Mouse (Mus musculus) olfactory bulb, adult 2 months (tissue): Measurements from ENCODE around the gene Fkbp6. TPM values are rescaled to one million over a fixed set of nuclear protein-coding genes. Genes with fewer than 3 reads are reported as not detected.

Experiments
- H3K27ac ChIP-seq: fragments of 200-500 bp; 2 replicates; pipeline ENCODE4 v1.5.1; 2012; ENCODE audit warnings: low read depth, low read length; ENCODE audit not compliant: insufficient read depth
- H3K4me1 ChIP-seq: fragments of 200-500 bp; 2 replicates; pipeline ENCODE4 v1.6.1; 2012; ENCODE audit warnings: low read length; ENCODE audit not compliant: control insufficient read depth, insufficient read depth
- H3K4me3 ChIP-seq: fragments of 200-500 bp; 2 replicates; pipeline ENCODE4 v1.5.1; 2012; ENCODE audit warnings: mild to moderate bottlenecking, low read depth, low read length, moderate library complexity; ENCODE audit not compliant: insufficient read depth
- CTCF ChIP-seq: fragments of 200-500 bp; IDR thresholded peaks from 2 replicates; pipeline ENCODE4 v1.5.1; 2012; ENCODE audit warnings: low read depth, mild to moderate bottlenecking, low read length, moderate library complexity; ENCODE audit not compliant: insufficient read depth
- POLR2A ChIP-seq: fragments of 200-500 bp; IDR thresholded peaks from 2 replicates; pipeline ENCODE4 v1.6.1; 2012; ENCODE audit warnings: mild to moderate bottlenecking, low read depth, low read length, moderate library complexity; ENCODE audit not compliant: insufficient read depth
- WGBS: fragments of 180-500 bp; shearing (Covaris S2); methylation state at CpG from one replicate; pipeline ENCODE4 v1.1.7; 2018; 5-methylcytosine and 5-hydroxymethylcytosine counted together
- polyA plus RNA-seq: library from polyadenylated mRNA; stranded (reverse); fragments of >200 nt; gene quantifications from 2 replicates; pipeline ENCODE4 v1.2.4, GENCODE M21; 2012; ENCODE audit warnings: low replicate concordance; ENCODE audit not compliant: missing spikeins, insufficient read depth, insufficient read length

Gene Fkbp6
- polyA plus RNA-seq, 1 experiment, result not detected

GRCm38 (mm10) chr5:135301916-135302315 is 47.9 kb downstream of the Fkbp6 start:
- no peak for TF ChIP-seq CTCF
- TF ChIP-seq POLR2A, result no peak
- 52% methylated on average over 3 of the region's 3 CpGs for WGBS
- H3K27ac ChIP-seq, result no peak overlapping the region
- H3K4me1 ChIP-seq, result no peaks in the 10 kb centered on the region
- H3K4me3 ChIP-seq, result no peak overlapping the region

- WGBS, result 92% methylated on average over 2 of the region's 2 CpGs
- Histone ChIP-seq H3K4me3 (no peak overlapping the region), H3K4me1 (peaks cover 6% of the 10 kb centered on the region), H3K27ac (no peak overlapping the region)
- TF ChIP-seq POLR2A (no peak), CTCF (no peak)
Observed at GRCm38 (mm10) chr5:135292001-135292400, 57.8 kb downstream of the Fkbp6 start.

GRCm38 (mm10) chr5:135291193-135291592 is 58.7 kb downstream of the Fkbp6 start:
- WGBS, result 69% methylated on average over 4 of the region's 4 CpGs
- Histone ChIP-seq H3K4me3 (no peak overlapping the region), H3K4me1 (peaks cover 6% of the 10 kb centered on the region), H3K27ac (no peak overlapping the region)
- TF ChIP-seq POLR2A, result no peak
- no peak for TF ChIP-seq CTCF

DNA sequence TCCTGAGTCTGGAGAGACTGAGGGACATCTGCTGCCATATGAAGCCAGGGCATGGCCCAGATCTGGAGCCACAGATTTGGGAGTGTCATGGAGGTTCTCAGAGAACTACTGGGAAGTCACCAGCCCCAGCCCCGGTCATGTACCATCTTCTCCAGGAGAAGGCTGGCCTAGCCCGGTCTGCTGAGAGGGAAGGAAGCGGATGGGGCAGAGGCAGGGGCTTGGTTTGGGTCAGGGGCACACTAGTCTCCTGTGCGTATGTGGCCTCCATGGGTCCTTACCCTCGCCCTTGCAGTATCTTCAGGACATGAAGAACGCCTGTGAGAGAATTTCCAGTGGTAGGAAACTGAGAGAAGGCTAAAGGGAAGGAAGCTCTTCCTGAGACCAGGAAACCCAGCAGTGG is 59.1 kb downstream of the Fkbp6 start:
- H3K27ac ChIP-seq, result no peak overlapping the region
- H3K4me1 ChIP-seq, result peaks cover 6% of the 10 kb centered on the region
- TF ChIP-seq POLR2A, result no peak
- TF ChIP-seq CTCF, result no peak
- H3K4me3 ChIP-seq, result no peak overlapping the region
- 91% methylated on average over 6 of the region's 6 CpGs for WGBS

DNA sequence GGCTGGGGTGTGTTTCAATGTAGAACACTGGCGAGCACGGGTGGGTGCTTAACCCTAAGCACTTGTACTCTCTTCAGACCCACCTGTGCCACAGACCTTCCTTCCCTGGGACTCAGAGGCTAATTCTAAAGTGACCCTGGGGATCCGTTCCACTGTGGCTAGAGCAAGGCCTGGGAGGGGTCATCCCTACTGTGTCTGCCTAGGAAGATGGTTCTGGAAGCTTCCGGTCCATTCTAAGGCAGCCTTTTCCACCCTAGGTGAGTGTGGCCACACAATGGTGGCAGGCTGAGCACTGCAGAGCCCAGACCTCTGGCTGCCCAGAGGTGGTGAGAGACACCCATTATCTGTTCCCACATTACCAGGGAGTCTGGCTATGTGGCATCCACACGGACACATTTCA is 62.9 kb downstream of the Fkbp6 start:
- H3K4me1 ChIP-seq, result no peaks in the 10 kb centered on the region
- no peak for TF ChIP-seq CTCF
- TF ChIP-seq POLR2A, result no peak
- H3K27ac ChIP-seq, result no peak overlapping the region
- no peak overlapping the region for H3K4me3 ChIP-seq
- WGBS, result 82% methylated on average over 5 of the region's 5 CpGs

DNA sequence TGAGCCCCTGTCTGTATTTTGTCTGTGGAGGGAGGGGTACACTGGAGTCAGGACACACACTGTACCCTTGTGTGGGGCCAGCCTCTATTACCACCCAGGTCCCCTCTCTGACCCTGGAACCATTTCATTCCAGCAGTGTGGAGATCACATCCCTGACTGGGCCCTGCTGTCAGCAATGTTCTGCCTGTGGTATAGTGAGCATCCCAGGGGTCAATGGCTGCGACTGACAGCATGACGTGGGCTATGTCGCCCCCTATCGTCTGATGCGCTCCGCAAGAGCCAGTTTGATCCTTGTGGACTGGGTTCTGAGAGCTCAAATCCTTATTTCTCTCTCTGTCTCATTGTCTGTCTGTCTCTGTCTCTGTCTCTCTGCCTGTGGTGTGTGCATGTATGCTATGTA is 63.7 kb downstream of the Fkbp6 start:
- Histone ChIP-seq H3K4me3 (no peak overlapping the region), H3K27ac (no peak overlapping the region), H3K4me1 (no peaks in the 10 kb centered on the region)
- TF ChIP-seq CTCF (peak; percentile 76), POLR2A (no peak)
- WGBS, result 10% methylated on average over 6 of the region's 6 CpGs

DNA sequence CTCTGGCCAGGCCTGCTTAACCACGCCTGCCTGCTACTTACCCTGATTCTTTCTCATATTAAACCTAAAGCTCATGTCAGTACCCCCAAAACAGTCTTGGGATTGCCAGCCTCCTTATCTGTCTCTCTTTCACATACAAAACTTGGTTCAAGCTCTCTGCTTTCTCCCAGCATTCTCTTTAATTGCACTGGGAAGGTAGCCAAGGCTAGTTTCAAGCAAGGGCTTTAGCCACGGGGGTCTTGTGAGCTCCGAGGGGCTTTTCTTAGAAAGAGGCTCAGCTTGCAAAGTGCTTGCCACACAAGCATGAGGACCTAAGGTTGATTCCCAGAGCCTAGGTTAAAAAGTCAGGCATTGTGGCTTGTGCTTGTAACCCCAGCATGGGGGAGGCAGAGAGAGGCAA is 64.6 kb downstream of the Fkbp6 start:
- Histone ChIP-seq H3K27ac (no peak overlapping the region), H3K4me1 (0 out of 2 replicates have a peak, but pooled peaks cover 1% of the 10 kb centered on the region), H3K4me3 (no peak overlapping the region)
- no peak for TF ChIP-seq CTCF
- no peak for TF ChIP-seq POLR2A
- WGBS, result 41% methylated on average over 3 of the region's 3 CpGs

DNA sequence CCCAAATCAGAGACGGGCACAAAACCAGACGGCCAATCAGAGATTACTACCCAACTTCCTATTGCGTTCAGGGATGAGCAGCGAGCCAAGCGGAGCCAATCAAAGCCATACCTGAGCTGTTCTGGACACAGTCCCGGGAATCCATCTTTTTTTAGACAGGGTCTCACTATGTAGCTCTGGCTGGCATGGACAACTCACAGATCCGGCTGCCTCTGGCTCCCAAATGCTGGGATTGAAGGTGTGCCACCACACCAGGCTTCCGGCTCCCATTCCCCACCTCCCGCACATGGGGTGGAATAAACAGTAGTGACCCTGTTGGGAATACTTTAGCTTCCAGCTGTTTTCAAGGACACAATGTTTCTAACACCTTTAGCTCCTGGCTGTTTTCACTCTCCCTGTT is 69.6 kb downstream of the Fkbp6 start:
- H3K27ac ChIP-seq, result no peak overlapping the region
- H3K4me3 ChIP-seq, result no peak overlapping the region
- peaks cover 10% of the 10 kb centered on the region for H3K4me1 ChIP-seq
- TF ChIP-seq CTCF, result no peak
- TF ChIP-seq POLR2A, result no peak
- 63% methylated on average over 9 of the region's 9 CpGs for WGBS

- peaks cover 21% of the 10 kb centered on the region for H3K4me1 ChIP-seq
- H3K27ac ChIP-seq, result no peak overlapping the region
- TF ChIP-seq CTCF, result no peak
- TF ChIP-seq POLR2A, result no peak
- 17% methylated on average over 36 of the region's 36 CpGs for WGBS
- no peak overlapping the region for H3K4me3 ChIP-seq
Observed at GRCm38 (mm10) chr5:135276597-135276996, 73.2 kb downstream of the Fkbp6 start.
